Mouse (Mus musculus): ENCODE results near the gene Fam155a. TPM values are rescaled to one million over a fixed set of nuclear protein-coding genes. Genes with fewer than 3 reads are reported as not detected.

Gene Fam155a
- polyA plus RNA-seq, 1 experiment from 2014 or later: 0.15 TPM

DNA sequence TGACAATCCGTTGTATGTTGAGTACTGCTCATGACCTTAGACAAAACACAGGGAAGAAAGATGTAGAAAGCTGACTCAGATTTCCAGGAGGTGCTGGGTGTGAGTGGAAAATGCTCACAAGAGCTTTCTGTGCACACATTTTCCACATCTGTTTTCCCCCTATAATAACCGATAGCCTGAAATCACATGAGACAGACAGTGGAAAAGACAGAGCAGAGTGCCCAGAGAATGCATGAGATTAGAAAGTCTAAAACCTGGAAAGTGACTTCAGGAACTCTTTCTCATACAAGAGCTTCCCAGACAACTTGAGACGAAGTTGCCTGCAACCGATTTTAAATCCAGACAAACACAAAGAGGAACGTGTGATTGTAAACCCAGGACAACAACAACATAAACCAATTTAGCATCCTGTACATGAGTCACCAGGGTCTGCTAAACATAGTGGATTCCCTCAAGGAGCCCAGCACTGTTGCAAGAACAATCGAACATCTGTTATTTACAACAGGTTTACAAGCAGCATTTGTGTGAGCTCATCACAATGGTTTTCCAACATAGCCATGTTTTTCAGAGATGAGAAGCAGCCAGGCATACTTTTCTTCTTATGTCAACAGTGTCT is 163.8 kb downstream of the Fam155a start:
- ATAC-seq (ENCODE audit: low read depth): no peak
- H3K4me2 ChIP-seq (ENCODE audit: low read depth, low read length): no peak overlapping the region
- 74% methylated on average over 6 of the region's 6 CpGs for WGBS

GRCm38 (mm10) chr8:9596003-9596402 is 175.0 kb downstream of the Fam155a start:
- no peak overlapping the region for H3K9ac ChIP-seq (ENCODE audit: low read length)
- ATAC-seq (ENCODE audit: low read depth): no peak
- no peak overlapping the region for H3K4me2 ChIP-seq (ENCODE audit: low read depth, low read length)
- no peaks in the 10 kb centered on the region for H3K36me3 ChIP-seq (ENCODE audit: control insufficient read depth, insufficient read depth, low read length)
- no peaks in the 10 kb centered on the region for H3K27me3 ChIP-seq (ENCODE audit: control insufficient read depth, insufficient read depth, low read depth, low read length)
- H3K4me1 ChIP-seq (replicated peaks; ENCODE audit: control insufficient read depth, insufficient read depth, low read length): no peaks in the 10 kb centered on the region
- H3K9me3 ChIP-seq (ENCODE audit: control insufficient read depth, low read length): no peaks in the 10 kb centered on the region
- 65% methylated on average over 3 of the region's 3 CpGs for WGBS
- no peak overlapping the region for H3K4me3 ChIP-seq (ENCODE audit: low read length)
- H3K27ac ChIP-seq (ENCODE audit: low read length): no peak overlapping the region

More for the DNA sequence above, 163.8 kb downstream of the Fam155a start:
- no peak overlapping the region for H3K9ac ChIP-seq (ENCODE audit: low read length)
- no peak overlapping the region for H3K27ac ChIP-seq (ENCODE audit: low read length)
- no peaks in the 10 kb centered on the region for H3K4me1 ChIP-seq (replicated peaks; ENCODE audit: control insufficient read depth, insufficient read depth, low read length)
- H3K36me3 ChIP-seq (ENCODE audit: control insufficient read depth, insufficient read depth, low read length): no peaks in the 10 kb centered on the region
- H3K9me3 ChIP-seq (ENCODE audit: control insufficient read depth, low read length): no peaks in the 10 kb centered on the region
- no peaks in the 10 kb centered on the region for H3K27me3 ChIP-seq (ENCODE audit: control insufficient read depth, insufficient read depth, low read depth, low read length)
- H3K4me3 ChIP-seq (ENCODE audit: low read length): no peak overlapping the region

DNA sequence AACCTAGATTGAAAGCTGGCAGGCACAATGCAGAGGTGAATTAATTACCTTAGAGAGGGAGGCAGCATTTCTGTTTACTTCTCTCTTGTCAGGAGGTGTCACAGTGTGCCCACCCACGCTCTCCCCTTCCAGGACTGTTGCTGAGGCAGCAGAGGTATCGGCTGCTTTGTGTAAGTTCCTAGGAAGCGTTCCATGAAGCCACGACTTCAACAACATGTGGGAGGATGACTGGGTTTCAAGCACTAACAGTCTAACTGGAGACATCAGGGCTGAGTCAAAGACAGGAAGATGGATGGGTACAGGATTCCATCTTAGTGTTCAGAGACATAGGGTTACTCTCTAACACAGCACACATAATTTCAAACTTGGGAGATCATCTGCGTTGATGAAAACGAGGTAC is 189.1 kb downstream of the Fam155a start:
- H3K4me2 ChIP-seq (ENCODE audit: low read depth, low read length): no peak overlapping the region
- H3K9me3 ChIP-seq (ENCODE audit: control insufficient read depth, low read length): no peaks in the 10 kb centered on the region
- H3K36me3 ChIP-seq (ENCODE audit: control insufficient read depth, insufficient read depth, low read length): no peaks in the 10 kb centered on the region
- no peak overlapping the region for H3K27ac ChIP-seq (ENCODE audit: low read length)
- no peak for ATAC-seq (ENCODE audit: low read depth)
- no peak overlapping the region for H3K4me3 ChIP-seq (ENCODE audit: low read length)
- no peaks in the 10 kb centered on the region for H3K4me1 ChIP-seq (replicated peaks; ENCODE audit: control insufficient read depth, insufficient read depth, low read length)
- no peaks in the 10 kb centered on the region for H3K27me3 ChIP-seq (ENCODE audit: control insufficient read depth, insufficient read depth, low read depth, low read length)
- WGBS: 26% methylated on average over 6 of the region's 6 CpGs
- H3K9ac ChIP-seq (ENCODE audit: low read length): no peak overlapping the region

- 17% methylated on average over 3 of the region's 3 CpGs for WGBS
- H3K4me1 ChIP-seq (replicated peaks; ENCODE audit: control insufficient read depth, insufficient read depth, low read length): no peaks in the 10 kb centered on the region
- no peaks in the 10 kb centered on the region for H3K36me3 ChIP-seq (ENCODE audit: control insufficient read depth, insufficient read depth, low read length)
- no peak overlapping the region for H3K4me2 ChIP-seq (ENCODE audit: low read depth, low read length)
- ATAC-seq (ENCODE audit: low read depth): no peak
- H3K27me3 ChIP-seq (ENCODE audit: control insufficient read depth, insufficient read depth, low read depth, low read length): no peaks in the 10 kb centered on the region
- no peak overlapping the region for H3K9ac ChIP-seq (ENCODE audit: low read length)
- no peak overlapping the region for H3K27ac ChIP-seq (ENCODE audit: low read length)
- no peaks in the 10 kb centered on the region for H3K9me3 ChIP-seq (ENCODE audit: control insufficient read depth, low read length)
- H3K4me3 ChIP-seq (ENCODE audit: low read length): no peak overlapping the region
These were observed 190.8 kb downstream of the Fam155a start for GRCm38 (mm10) chr8:9580192-9580591.

GRCm38 (mm10) chr8:9571977-9572376 is 199.0 kb downstream of the Fam155a start:
- Histone ChIP-seq H3K9ac (ENCODE audit: low read length) (no peak overlapping the region), H3K4me2 (ENCODE audit: low read depth, low read length) (no peak overlapping the region), H3K36me3 (ENCODE audit: control insufficient read depth, insufficient read depth, low read length) (no peaks in the 10 kb centered on the region), H3K27me3 (ENCODE audit: control insufficient read depth, insufficient read depth, low read depth, low read length) (no peaks in the 10 kb centered on the region), H3K4me1 (replicated peaks; ENCODE audit: control insufficient read depth, insufficient read depth, low read length) (no peaks in the 10 kb centered on the region), H3K4me3 (ENCODE audit: low read length) (no peak overlapping the region), H3K9me3 (ENCODE audit: control insufficient read depth, low read length) (no peaks in the 10 kb centered on the region), H3K27ac (ENCODE audit: low read length) (no peak overlapping the region)
- ATAC-seq (ENCODE audit: low read depth): no peak
- 69% methylated on average over 2 of the region's 2 CpGs for WGBS

- Histone ChIP-seq H3K9me3 (ENCODE audit: control insufficient read depth, low read length) (no peaks in the 10 kb centered on the region), H3K4me3 (ENCODE audit: low read length) (no peak overlapping the region), H3K27ac (ENCODE audit: low read length) (no peak overlapping the region), H3K36me3 (ENCODE audit: control insufficient read depth, insufficient read depth, low read length) (no peaks in the 10 kb centered on the region), H3K9ac (ENCODE audit: low read length) (no peak overlapping the region), H3K4me2 (ENCODE audit: low read depth, low read length) (no peak overlapping the region), H3K27me3 (ENCODE audit: control insufficient read depth, insufficient read depth, low read depth, low read length) (no peaks in the 10 kb centered on the region), H3K4me1 (replicated peaks; ENCODE audit: control insufficient read depth, insufficient read depth, low read length) (no peaks in the 10 kb centered on the region)
- ATAC-seq (ENCODE audit: low read depth): no peak
- WGBS: 62% methylated on average over 4 of the region's 4 CpGs
These were observed 201.3 kb downstream of the Fam155a start for GRCm38 (mm10) chr8:9569516-9570170.

GRCm38 (mm10) chr8:9549199-9549598 is 221.8 kb downstream of the Fam155a start:
- Histone ChIP-seq H3K9ac (ENCODE audit: low read length) (no peak overlapping the region), H3K36me3 (ENCODE audit: control insufficient read depth, insufficient read depth, low read length) (no peaks in the 10 kb centered on the region), H3K27ac (ENCODE audit: low read length) (no peak overlapping the region), H3K27me3 (ENCODE audit: control insufficient read depth, insufficient read depth, low read depth, low read length) (no peaks in the 10 kb centered on the region), H3K9me3 (ENCODE audit: control insufficient read depth, low read length) (no peaks in the 10 kb centered on the region), H3K4me1 (replicated peaks; ENCODE audit: control insufficient read depth, insufficient read depth, low read length) (no peaks in the 10 kb centered on the region), H3K4me2 (ENCODE audit: low read depth, low read length) (no peak overlapping the region), H3K4me3 (ENCODE audit: low read length) (no peak overlapping the region)
- WGBS: 94% methylated on average over 3 of the region's 3 CpGs
- ATAC-seq (ENCODE audit: low read depth): no peak

DNA sequence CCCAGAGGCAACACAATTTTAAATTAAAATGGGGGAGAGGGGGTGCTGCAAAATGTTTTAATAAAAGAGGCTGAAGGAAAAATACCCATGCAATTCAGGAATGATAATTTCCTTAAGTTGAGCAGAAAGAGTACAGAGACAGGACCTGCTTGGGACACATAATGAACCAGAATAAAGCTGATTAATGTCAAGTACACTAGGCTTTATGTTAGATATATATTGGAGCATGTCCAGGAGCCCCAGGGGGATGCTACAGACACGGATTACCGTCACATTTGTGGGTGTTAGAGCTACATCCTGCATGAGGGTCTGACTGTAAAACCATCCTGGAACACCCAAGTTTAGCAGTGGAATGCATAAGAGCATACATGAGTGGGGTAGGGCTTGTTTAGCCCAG is 223.4 kb downstream of the Fam155a start:
- ATAC-seq (ENCODE audit: low read depth): no peak
- 37% methylated on average over 2 of the region's 2 CpGs for WGBS

DNA sequence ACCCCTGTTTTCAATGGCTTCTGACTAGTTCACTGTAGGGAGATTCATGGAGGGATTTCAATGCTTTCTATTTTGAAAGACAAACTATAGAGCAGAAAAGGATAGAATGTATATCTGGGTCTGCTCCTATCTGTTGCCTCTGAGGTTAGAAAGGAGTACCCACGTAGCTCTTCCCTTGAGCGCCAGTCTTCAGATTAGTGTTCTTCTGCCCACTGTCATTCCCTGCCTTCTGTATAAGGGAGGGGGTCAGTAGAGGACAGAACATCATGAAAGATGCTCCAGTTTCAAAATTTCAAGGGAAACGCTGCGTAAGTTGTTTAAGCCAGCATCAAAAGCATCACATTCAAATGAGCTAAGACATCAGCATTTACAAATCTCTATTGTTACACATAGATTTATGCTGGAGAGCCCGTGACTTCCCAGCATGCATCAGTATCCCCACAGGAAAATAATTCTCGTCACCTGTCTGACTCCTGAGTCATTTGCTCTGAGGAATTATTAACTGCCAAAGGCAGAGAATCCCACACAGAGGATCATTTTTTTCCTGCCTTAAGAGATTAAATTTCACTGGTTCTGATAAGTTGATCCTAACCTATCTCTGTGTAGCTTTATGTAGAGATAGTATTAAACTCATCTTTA is 223.9 kb downstream of the Fam155a start:
- ATAC-seq (ENCODE audit: low read depth): no peak

More for the DNA sequence above, 223.4 kb downstream of the Fam155a start:
- Histone ChIP-seq H3K4me2 (ENCODE audit: low read depth, low read length) (no peak overlapping the region), H3K9ac (ENCODE audit: low read length) (no peak overlapping the region), H3K36me3 (ENCODE audit: control insufficient read depth, insufficient read depth, low read length) (no peaks in the 10 kb centered on the region), H3K27me3 (ENCODE audit: control insufficient read depth, insufficient read depth, low read depth, low read length) (no peaks in the 10 kb centered on the region), H3K27ac (ENCODE audit: low read length) (no peak overlapping the region), H3K9me3 (ENCODE audit: control insufficient read depth, low read length) (no peaks in the 10 kb centered on the region), H3K4me3 (ENCODE audit: low read length) (no peak overlapping the region), H3K4me1 (replicated peaks; ENCODE audit: control insufficient read depth, insufficient read depth, low read length) (no peaks in the 10 kb centered on the region)

More for the DNA sequence above, 223.9 kb downstream of the Fam155a start:
- Histone ChIP-seq H3K4me3 (ENCODE audit: low read length) (no peak overlapping the region), H3K9me3 (ENCODE audit: control insufficient read depth, low read length) (no peaks in the 10 kb centered on the region), H3K9ac (ENCODE audit: low read length) (no peak overlapping the region), H3K4me1 (replicated peaks; ENCODE audit: control insufficient read depth, insufficient read depth, low read length) (no peaks in the 10 kb centered on the region), H3K4me2 (ENCODE audit: low read depth, low read length) (no peak overlapping the region), H3K27ac (ENCODE audit: low read length) (no peak overlapping the region), H3K36me3 (ENCODE audit: control insufficient read depth, insufficient read depth, low read length) (no peaks in the 10 kb centered on the region), H3K27me3 (ENCODE audit: control insufficient read depth, insufficient read depth, low read depth, low read length) (no peaks in the 10 kb centered on the region)
- WGBS: 69% methylated on average over 6 of the region's 6 CpGs

All from lung, embryonic 16.5 days (tissue).